Comparison of ENCODE assay signal across 15 mouse cellular contexts in genomic region chr1:132011785-132012184, GRCm38 (mm10).
"Had no signal": no experiment of that assay in that cellular context is flagged by ENCODE, and none has a peak within 500 bp of the region (broad histone marks: within the 10 kb centered on the region; RNA-seq: fewer than 3 reads in every experiment).

No protein-coding gene starts in this region.

- H3K27me3 ChIP-seq: limb, embryonic 12.5 days; midbrain, embryonic 12.5 days had no signal

- H3K9ac ChIP-seq: limb, embryonic 12.5 days; liver, embryonic 14.5 days; midbrain, embryonic 12.5 days had no signal

- H3K4me2 ChIP-seq: limb, embryonic 12.5 days; midbrain, embryonic 12.5 days had no signal

- H3K4me3 ChIP-seq: limb, embryonic 12.5 days; midbrain, embryonic 12.5 days had no signal

- H3K9me3 ChIP-seq: limb, embryonic 12.5 days; midbrain, embryonic 12.5 days had no signal

- H3K27ac ChIP-seq: limb, embryonic 12.5 days; liver, embryonic 14.5 days; midbrain, embryonic 12.5 days; stomach, postnatal 0 days had no signal

- ATAC-seq: intestine, embryonic 16.5 days; lung, postnatal 0 days; midbrain, embryonic 16.5 days had no signal

- DNase-seq: kidney, adult 2 months; kidney, postnatal 25 days; lung, adult 2 months; lung, postnatal 4 days; right cerebral cortex, adult 18-20 months; right cerebral cortex, postnatal 25 days; thymus, adult 18-20 months; thymus, postnatal 14 days had no signal
